Mouse (Mus musculus): ENCODE results near the gene Gsdme. TPM values are rescaled to one million over a fixed set of nuclear protein-coding genes. Genes with fewer than 3 reads are reported as not detected.
A peak's percentile ranks its signal among the peaks of the same experiment; 100 is the strongest.

Gene Gsdme
- total and polyA plus RNA-seq, 3 experiments: 0.27 to 1.5 TPM; not detected in 1

DNA sequence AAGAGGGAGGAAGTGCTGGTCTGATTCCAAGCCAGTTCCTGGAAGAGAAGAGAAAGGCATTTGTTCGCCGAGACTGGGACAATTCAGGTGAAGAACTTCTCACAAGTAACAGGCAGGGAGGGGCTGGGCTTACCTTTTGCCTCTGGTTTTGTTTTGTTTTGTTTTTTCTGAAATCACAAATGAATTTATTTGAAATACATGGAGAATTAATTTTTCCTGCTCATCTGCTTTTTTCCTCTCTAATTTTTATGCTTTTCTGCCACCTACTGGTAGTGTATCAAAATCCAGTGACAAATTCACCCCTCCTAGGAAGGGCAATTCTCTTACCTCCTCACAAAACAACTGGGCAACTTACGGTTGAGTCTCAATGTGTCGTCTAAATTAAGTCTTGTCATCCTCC, 83.5 kb downstream of the Gsdme start:
- no peak overlapping the region for H3K9ac ChIP-seq (ENCODE audit: control insufficient read depth, low read depth, low read length, poor library complexity, severe bottlenecking)
- H3K4me1 ChIP-seq (ENCODE audit: control insufficient read depth in 1 of 2, insufficient read depth in 2 of 2, low read length in 2 of 2): no peaks in the 10 kb centered on the region
- H3K27me3 ChIP-seq (ENCODE audit: control insufficient read depth in 1 of 2, insufficient read depth in 2 of 2, low read length in 2 of 2): no peaks in the 10 kb centered on the region
- no peak overlapping the region for H3K27ac ChIP-seq (ENCODE audit: control insufficient read depth, low read depth, low read length)
- TF ChIP-seq ETS1 (IDR thresholded peaks at IDR 0.05; ENCODE audit: low read depth, low read length) (no peak), MAX (IDR thresholded peaks at IDR 0.05; ENCODE audit: low read length) (no peak), ZNF384 (IDR thresholded peaks at IDR 0.05; ENCODE audit: low read depth, low read length) (no peak), MYB (IDR thresholded peaks at IDR 0.05; ENCODE audit: low read depth, low read length) (no peak), CHD2 (IDR thresholded peaks at IDR 0.05; ENCODE audit: low read length) (no peak), SIN3A (IDR thresholded peaks at IDR 0.05; ENCODE audit: low read length) (no peak), CTCF (IDR thresholded peaks at IDR 0.05 in 2 of 3, conservative IDR thresholded peaks at IDR 0.05 in 1 of 3; ENCODE audit: control insufficient read depth in 1 of 3, insufficient read depth in 1 of 3, low read depth in 2 of 3, low read length in 3 of 3, poor library complexity in 1 of 3, severe bottlenecking in 1 of 3) (peak in 2 of 3 experiments; percentile 16 to 56; a peak in 3 of 6 replicates), SMC3 (IDR thresholded peaks at IDR 0.05; ENCODE audit: low read depth, low read length) (peak; percentile 45), TAL1 (IDR thresholded peaks at IDR 0.05; ENCODE audit: low read length) (no peak), MEF2A (IDR thresholded peaks at IDR 0.05; ENCODE audit: extremely low read depth, insufficient replicate concordance, low read depth, low read length, poor library complexity, severe bottlenecking) (no peak), POLR2AphosphoS2 (IDR thresholded peaks at IDR 0.05; ENCODE audit: low read length) (no peak), CHD1 (IDR thresholded peaks at IDR 0.05; ENCODE audit: low read depth, low read length) (no peak), RAD21 (IDR thresholded peaks at IDR 0.05; ENCODE audit: low read depth, low read length) (peak; percentile 58), POLR2AphosphoS5 (IDR thresholded peaks at IDR 0.05; ENCODE audit: borderline replicate concordance, low read depth, low read length) (no peak), E2F4 (IDR thresholded peaks at IDR 0.05; ENCODE audit: borderline replicate concordance, low read depth, low read length) (no peak), ZMIZ1 (IDR thresholded peaks at IDR 0.05; ENCODE audit: low read depth, low read length) (no peak)
- no peaks in the 10 kb centered on the region for H3K9me3 ChIP-seq (replicated peaks; ENCODE audit: insufficient read depth, low read length)
- peaks cover 0 to 5% of the 10 kb centered on the region in 2 experiments; a peak in 2 of 4 replicates for H3K36me3 ChIP-seq (ENCODE audit: control insufficient read depth in 1 of 2, insufficient read depth in 2 of 2, low read length in 2 of 2)
- peak; percentile 24 for DNase-seq (ENCODE audit: low read depth, low spot score)
- no peak overlapping the region for H3K4me3 ChIP-seq (ENCODE audit: control insufficient read depth in 1 of 2, insufficient read depth in 1 of 2, low read depth in 2 of 2, low read length in 2 of 2)
- no peaks in the 10 kb centered on the region for H3K79me2 ChIP-seq (ENCODE audit: control insufficient read depth, insufficient read depth, low read length, poor library complexity)

DNA sequence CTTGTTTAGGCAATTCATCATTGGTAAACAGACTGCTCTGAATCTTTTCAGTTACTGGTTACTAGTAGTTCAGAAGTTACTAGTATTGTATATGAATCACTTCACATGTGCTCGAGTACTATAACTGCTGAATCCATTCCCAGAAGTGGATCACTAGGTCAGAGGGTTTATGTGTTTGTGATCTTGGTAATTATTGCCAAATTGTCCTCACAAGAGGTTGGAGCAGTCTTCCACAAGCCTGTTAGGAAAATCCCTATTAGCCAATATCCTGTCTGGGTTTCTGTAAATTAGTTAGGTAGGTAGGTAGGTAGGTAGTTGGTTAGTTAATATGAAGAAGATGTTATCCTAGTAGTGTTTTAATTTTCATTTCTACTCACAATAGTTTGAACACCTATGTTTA, 87.9 kb downstream of the Gsdme start:
- DNase-seq (ENCODE audit: low read depth, low spot score): no peak
- H3K79me2 ChIP-seq (ENCODE audit: control insufficient read depth, insufficient read depth, low read length, poor library complexity): no peaks in the 10 kb centered on the region
- H3K36me3 ChIP-seq (ENCODE audit: control insufficient read depth in 1 of 2, insufficient read depth in 2 of 2, low read length in 2 of 2): peaks cover 0 to 2% of the 10 kb centered on the region in 2 experiments; a peak in 2 of 4 replicates
- H3K27me3 ChIP-seq (ENCODE audit: control insufficient read depth in 1 of 2, insufficient read depth in 2 of 2, low read length in 2 of 2): no peaks in the 10 kb centered on the region
- no peak for TF ChIP-seq USF1 (IDR thresholded peaks at IDR 0.05; ENCODE audit: low read depth, low read length)
- TF ChIP-seq TCF12 (IDR thresholded peaks at IDR 0.05; ENCODE audit: low read depth, low read length): no peak
- TF ChIP-seq TBP (IDR thresholded peaks at IDR 0.05; ENCODE audit: low read depth, low read length): no peak
- no peak overlapping the region for H3K9ac ChIP-seq (ENCODE audit: control insufficient read depth, low read depth, low read length, poor library complexity, severe bottlenecking)
- H3K9me3 ChIP-seq (replicated peaks; ENCODE audit: insufficient read depth, low read length): no peaks in the 10 kb centered on the region
- no peaks in the 10 kb centered on the region for H3K4me1 ChIP-seq (ENCODE audit: control insufficient read depth in 1 of 2, insufficient read depth in 2 of 2, low read length in 2 of 2)
- no peak overlapping the region for H3K4me3 ChIP-seq (ENCODE audit: control insufficient read depth in 1 of 2, insufficient read depth in 1 of 2, low read depth in 2 of 2, low read length in 2 of 2)
- no peak overlapping the region for H3K27ac ChIP-seq (ENCODE audit: control insufficient read depth, low read depth, low read length)

All from MEL (cell line).